Mouse (Mus musculus) lung, postnatal 10 days (tissue): ENCODE measurements around the gene Daw1.

ENCODE experiments used
- DNase-seq: peaks from one replicate; pipeline ENCODE4 v3.0.0; 2021

Gene Daw1

DNA sequence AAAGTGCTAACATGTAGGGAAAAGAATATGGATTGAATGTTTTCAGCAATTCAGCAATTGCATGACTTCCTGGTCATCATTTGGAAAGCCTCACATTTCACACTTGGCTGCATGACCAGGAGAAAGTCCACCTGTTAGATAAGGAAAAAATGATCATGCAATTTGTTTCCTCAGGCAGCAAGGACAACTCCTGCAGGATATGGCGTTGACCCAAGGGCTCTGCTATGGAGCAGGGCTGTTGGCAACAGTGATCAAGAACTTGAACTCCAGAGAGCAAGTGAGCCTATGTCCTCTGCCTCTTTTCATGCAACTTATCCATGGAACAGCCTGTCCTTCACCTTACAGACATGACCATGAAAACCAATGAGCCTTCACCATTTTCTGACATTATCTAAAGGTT, 50.4 kb downstream of the Daw1 start:
- DNase-seq: no peak

DNA sequence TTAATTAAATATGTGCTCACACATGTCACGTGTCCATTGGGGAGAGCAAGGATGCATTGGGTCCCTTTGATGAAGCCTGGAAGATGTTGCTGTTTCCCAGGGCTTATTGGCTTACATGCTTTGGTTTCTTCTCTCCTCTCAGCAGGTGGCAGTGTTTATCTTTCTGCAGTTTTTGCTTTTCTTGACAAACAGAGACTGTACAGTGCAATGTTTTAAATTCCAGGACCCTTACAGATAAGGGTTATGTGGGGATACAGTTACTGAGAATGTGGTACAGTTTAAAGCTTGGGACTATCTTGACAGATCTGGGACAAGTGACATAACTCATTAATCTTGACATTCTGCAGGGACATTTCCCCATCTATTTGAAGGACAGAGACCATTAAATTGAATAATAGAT, 58.7 kb downstream of the Daw1 start:
- DNase-seq: peak; percentile 2

DNA sequence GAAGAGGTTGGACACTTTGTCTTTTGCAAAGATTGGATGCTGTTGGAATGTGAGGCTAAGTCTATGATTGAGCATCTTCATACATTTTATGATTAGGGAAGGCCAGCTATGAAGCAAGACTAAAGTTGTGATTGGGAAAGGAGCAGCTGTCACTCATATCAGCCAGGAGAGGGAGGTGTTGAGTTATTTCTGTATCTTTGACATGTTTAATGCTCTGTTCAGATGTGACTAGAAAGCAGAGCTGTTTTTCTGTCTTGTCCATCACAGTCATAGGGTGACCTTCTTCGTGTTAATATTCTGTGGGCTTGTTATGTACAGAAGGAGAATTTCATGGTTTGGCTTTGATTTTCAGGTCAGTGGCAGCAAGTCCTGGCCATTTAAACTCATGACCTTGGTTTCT, 63.5 kb downstream of the Daw1 start:
- DNase-seq: no peak

DNA sequence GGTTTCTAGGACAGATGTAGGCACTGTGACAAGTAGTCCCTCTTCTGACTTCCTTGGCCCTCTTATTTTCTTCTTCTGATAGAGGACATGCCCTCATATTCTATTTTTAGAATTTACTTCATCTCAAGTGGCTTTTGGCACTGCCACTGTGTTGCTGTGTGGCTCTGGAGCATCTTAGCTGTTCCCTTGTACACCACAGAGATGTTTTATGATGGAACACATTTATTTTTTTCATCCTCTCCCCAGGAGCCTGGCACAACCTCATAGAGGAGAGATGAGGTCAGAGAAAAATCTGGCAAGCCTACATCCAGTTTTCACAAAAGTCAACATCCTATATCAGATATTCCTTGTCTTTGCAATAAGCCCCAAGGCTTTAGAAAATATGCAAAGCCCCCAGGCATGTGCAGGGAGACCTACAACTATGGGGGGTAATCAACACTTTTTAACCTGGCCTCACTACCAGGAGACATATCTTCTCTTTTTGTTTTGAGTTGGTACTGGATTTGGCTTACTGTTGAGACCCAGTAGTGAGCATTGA, 64.9 kb downstream of the Daw1 start:
- DNase-seq: no peak

DNA sequence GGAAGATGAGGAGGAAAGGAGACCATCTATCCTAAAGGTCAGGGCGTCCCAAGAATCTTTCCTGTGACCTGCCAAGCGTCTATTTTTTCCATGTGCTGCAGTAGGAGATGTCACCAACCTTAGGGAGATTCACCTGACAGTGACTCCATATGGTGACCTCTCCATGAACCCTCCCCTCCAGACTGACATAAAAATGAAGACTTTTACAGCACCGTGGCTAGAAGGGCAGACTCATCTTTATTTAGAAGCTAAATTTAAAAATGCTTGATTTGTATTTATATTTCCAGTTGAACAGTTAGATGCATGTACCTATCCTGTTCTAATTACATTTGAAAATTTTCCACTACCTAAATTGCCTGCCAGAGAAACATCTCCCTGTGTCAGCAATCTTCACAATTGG, 68.4 kb downstream of the Daw1 start:
- no peak for DNase-seq

DNA sequence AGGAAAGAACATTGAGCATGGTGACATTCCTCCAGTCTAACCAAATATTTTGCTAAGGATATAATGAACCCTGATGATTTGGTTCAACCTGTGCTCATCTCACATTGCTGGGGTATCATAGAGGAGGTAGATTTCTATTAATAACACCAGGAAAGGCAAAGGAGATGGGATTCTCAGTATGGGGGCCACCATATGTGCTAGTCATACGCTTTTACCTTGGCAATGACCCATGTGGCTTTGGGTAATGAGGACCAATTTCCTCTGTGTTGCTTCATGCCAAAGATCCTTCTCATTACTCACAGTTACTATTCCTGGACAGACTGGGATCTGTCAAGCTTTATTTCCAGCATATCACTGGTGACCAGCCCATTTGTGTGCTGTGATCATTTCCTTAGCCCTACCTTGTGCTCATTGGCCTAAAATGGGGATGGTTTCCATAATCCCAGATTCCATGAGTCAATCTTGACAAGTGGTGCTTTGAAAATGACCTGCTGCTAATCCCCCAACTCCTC, 88.7 kb downstream of the Daw1 start:
- no peak for DNase-seq

DNA sequence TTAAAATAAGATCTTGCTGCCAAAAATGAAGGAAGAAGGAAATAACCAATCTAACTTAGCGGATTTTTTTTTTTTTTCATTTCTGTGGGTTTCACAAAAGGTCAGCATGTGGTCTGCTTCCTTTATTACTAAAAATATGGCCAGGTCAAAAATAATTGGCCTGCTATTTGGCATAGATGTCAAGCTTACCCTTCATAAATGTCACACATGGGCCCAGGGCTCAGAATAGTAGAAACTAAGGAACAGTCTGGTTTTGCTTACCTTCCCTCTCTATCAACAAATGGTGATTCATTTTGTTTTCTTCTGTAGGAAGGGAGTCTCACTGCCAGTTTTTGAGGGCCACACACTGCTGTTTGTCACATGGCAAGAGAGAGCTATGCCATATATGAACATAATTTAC, 92.2 kb downstream of the Daw1 start:
- DNase-seq: no peak
